Mouse (Mus musculus): ENCODE measurements around the gene Tceanc2. TPM values are rescaled to one million over a fixed set of nuclear protein-coding genes. Genes with fewer than 3 reads are reported as not detected.

Gene Tceanc2
- total and polyA plus RNA-seq, 3 experiments, result 16.5 to 34.8 (median 24.8) TPM

- peaks cover 64 to 97% of the 10 kb centered on the region in 2 experiments for H3K36me3 ChIP-seq (replicated peaks in 1 of 2; ENCODE audit: control insufficient read depth in 1 of 2, insufficient read depth in 1 of 2, low read length in 1 of 2)
- in situ Hi-C loops (cut with MboI; ENCODE audit: low pct_ligation_motif_present, low pct_unique_long_range_greater_than_20kb, low sequenced_read_pairs), result no loop called here
- H3K27me3 ChIP-seq (replicated peaks), result no peaks in the 10 kb centered on the region
- H3K27ac ChIP-seq (ENCODE audit: insufficient read depth, low read depth), result no peak overlapping the region
- DNase-seq (ENCODE audit: extremely low read depth), result no peak
- no peaks in the 10 kb centered on the region for H3K79me2 ChIP-seq (replicated peaks; ENCODE audit: control insufficient read depth, extremely low read depth, insufficient read depth, poor library complexity, severe bottlenecking)
- H3K4me1 ChIP-seq (ENCODE audit: control insufficient read depth in 1 of 2, insufficient read depth in 2 of 2), result no peaks in the 10 kb centered on the region
- no peak overlapping the region for H3K4me2 ChIP-seq (ENCODE audit: insufficient read depth, low read depth, poor library complexity, severe bottlenecking)
- dilution Hi-C loops (cut with MboI; ENCODE audit: extremely low pct_ligation_motif_present, extremely low pct_unique_long_range_greater_than_20kb, low sequenced_read_pairs), result no loop called here
- no peaks in the 10 kb centered on the region for H3K9me3 ChIP-seq (replicated peaks; ENCODE audit: low read length)
- no peak overlapping the region for H3K4me3 ChIP-seq (replicated peaks in 1 of 3; ENCODE audit: low read depth in 2 of 3, low read length in 2 of 3, poor library complexity in 1 of 3)
- H3K9ac ChIP-seq (ENCODE audit: insufficient read depth, low read depth), result no peak overlapping the region
- TF ChIP-seq POLR2A (IDR thresholded peaks at IDR 0.05; ENCODE audit: low read depth, low read length) (no peak), MAZ (IDR thresholded peaks at IDR 0.05; ENCODE audit: low read depth, low read length) (no peak), HCFC1 (IDR thresholded peaks at IDR 0.05; ENCODE audit: low read depth, low read length) (no peak), ELF1 (IDR thresholded peaks at IDR 0.05; ENCODE audit: low read depth, low read length) (no peak), CHD2 (IDR thresholded peaks at IDR 0.05; ENCODE audit: low read length) (no peak), NELFE (IDR thresholded peaks at IDR 0.05; ENCODE audit: low read depth, low read length) (no peak), IRF4 (IDR thresholded peaks at IDR 0.05; ENCODE audit: low read depth, low read length) (no peak), UBTF (IDR thresholded peaks at IDR 0.05; ENCODE audit: low read depth, low read length) (no peak), SMC3 (IDR thresholded peaks at IDR 0.05; ENCODE audit: low read depth, low read length) (no peak), BHLHE40 (IDR thresholded peaks at IDR 0.05; ENCODE audit: low read depth, low read length) (no peak), PAX5 (IDR thresholded peaks at IDR 0.05; ENCODE audit: low read length) (no peak), MEF2A (IDR thresholded peaks at IDR 0.05; ENCODE audit: borderline replicate concordance, low read depth, low read length) (no peak), JUN (IDR thresholded peaks at IDR 0.05; ENCODE audit: insufficient read depth, low read depth, low read length) (no peak), RCOR1 (conservative IDR thresholded peaks at IDR 0.05; ENCODE audit: low read depth, low read length) (no peak), USF1 (IDR thresholded peaks at IDR 0.05; ENCODE audit: low read depth, low read length) (no peak), CHD1 (IDR thresholded peaks at IDR 0.05; ENCODE audit: low read depth, low read length) (no peak), TCF12 (IDR thresholded peaks at IDR 0.05; ENCODE audit: low read depth, low read length) (no peak)
Measured at GRCm38 (mm10) chr4:107201779-107202178, 22.9 kb upstream of the Tceanc2 start.

- H3K4me1 ChIP-seq (ENCODE audit: control insufficient read depth in 1 of 2, insufficient read depth in 2 of 2), result peaks cover 0 to 3% of the 10 kb centered on the region in 2 experiments; a peak in 1 of 4 replicates
- H3K27ac ChIP-seq (ENCODE audit: insufficient read depth, low read depth), result no peak overlapping the region
- dilution Hi-C loops (cut with MboI; ENCODE audit: extremely low pct_ligation_motif_present, extremely low pct_unique_long_range_greater_than_20kb, low sequenced_read_pairs), result no loop called here
- no peak overlapping the region for H3K9ac ChIP-seq (ENCODE audit: insufficient read depth, low read depth)
- no peak for TF ChIP-seq UBTF (IDR thresholded peaks at IDR 0.05; ENCODE audit: low read depth, low read length)
- TF ChIP-seq ZNF384 (IDR thresholded peaks at IDR 0.05; ENCODE audit: low read depth, low read length), result no peak
- no peak for TF ChIP-seq MYC (IDR thresholded peaks at IDR 0.05; ENCODE audit: low read depth, low read length)
- TF ChIP-seq SMC3 (IDR thresholded peaks at IDR 0.05; ENCODE audit: low read depth, low read length), result no peak
- no peak for TF ChIP-seq TCF12 (IDR thresholded peaks at IDR 0.05; ENCODE audit: low read depth, low read length)
- TF ChIP-seq SIN3A (IDR thresholded peaks at IDR 0.05; ENCODE audit: low read length), result no peak
- no peak for TF ChIP-seq PAX5 (IDR thresholded peaks at IDR 0.05; ENCODE audit: low read length)
- no peak for TF ChIP-seq KAT2A (IDR thresholded peaks at IDR 0.05; ENCODE audit: insufficient replicate concordance, low read length)
- no peak for TF ChIP-seq MAZ (IDR thresholded peaks at IDR 0.05; ENCODE audit: low read depth, low read length)
- no peak for TF ChIP-seq MAX (IDR thresholded peaks at IDR 0.05; ENCODE audit: low read length)
- TF ChIP-seq CHD2 (IDR thresholded peaks at IDR 0.05; ENCODE audit: low read length), result no peak
- no peak for TF ChIP-seq ELF1 (IDR thresholded peaks at IDR 0.05; ENCODE audit: low read depth, low read length)
- no peak for TF ChIP-seq BHLHE40 (IDR thresholded peaks at IDR 0.05; ENCODE audit: low read depth, low read length)
- H3K4me3 ChIP-seq (replicated peaks in 1 of 3; ENCODE audit: low read depth in 2 of 3, low read length in 2 of 3, poor library complexity in 1 of 3), result no peak overlapping the region
- in situ Hi-C loops (cut with MboI; ENCODE audit: low pct_ligation_motif_present, low pct_unique_long_range_greater_than_20kb, low sequenced_read_pairs), result no loop called here
- H3K36me3 ChIP-seq (replicated peaks in 1 of 2; ENCODE audit: control insufficient read depth in 1 of 2, insufficient read depth in 1 of 2, low read length in 1 of 2), result peaks cover 60 to 89% of the 10 kb centered on the region in 2 experiments
- H3K4me2 ChIP-seq (ENCODE audit: insufficient read depth, low read depth, poor library complexity, severe bottlenecking), result no peak overlapping the region
- H3K79me2 ChIP-seq (replicated peaks; ENCODE audit: control insufficient read depth, extremely low read depth, insufficient read depth, poor library complexity, severe bottlenecking), result no peaks in the 10 kb centered on the region; the same call in 1 of the 2 replicates
- no peaks in the 10 kb centered on the region for H3K9me3 ChIP-seq (replicated peaks; ENCODE audit: low read length)
- DNase-seq (ENCODE audit: extremely low read depth), result no peak
- no peaks in the 10 kb centered on the region for H3K27me3 ChIP-seq (replicated peaks)
Measured at GRCm38 (mm10) chr4:107198072-107198471, 19.2 kb upstream of the Tceanc2 start.

Data from CH12.LX (cell line).